Mouse (Mus musculus) skeletal muscle tissue, adult 2 months (tissue): Measurements from ENCODE around the gene Olfr718-ps1.
A peak's percentile ranks its signal among the peaks of the same experiment; 100 is the strongest.
"Not testable (repeated sequence)": the region's sequence is repeated elsewhere in the genome, so short reads cannot be mapped to it uniquely, and the experiment has no call there.

Experiments used
- DNase-seq: peaks from one replicate; pipeline ENCODE4 v3.0.0-alpha.2; 2012; ENCODE audit warnings: low read depth, low spot score

Gene Olfr718-ps1

DNA sequence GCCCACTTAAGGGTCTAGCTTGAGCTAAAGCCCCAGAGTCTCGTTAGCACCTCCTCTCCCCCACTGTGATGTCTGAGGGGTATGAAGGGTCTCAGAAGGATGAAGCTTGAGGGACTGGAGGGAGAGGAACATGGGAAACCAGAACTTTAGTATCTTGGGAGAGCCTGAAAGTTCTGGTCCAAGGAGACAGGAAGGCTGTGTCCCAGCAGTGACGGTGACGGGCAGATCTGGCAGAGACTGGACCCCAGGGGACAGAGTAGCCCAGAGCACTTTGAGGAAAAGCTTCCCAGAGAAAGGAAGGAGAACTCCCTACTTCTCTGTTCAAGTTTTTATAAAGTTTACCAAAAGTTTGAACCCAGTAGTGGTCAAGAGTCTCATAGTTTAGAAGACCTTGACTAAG lies at the start of gene Olfr718-ps1:
Gene Olfr718-ps1, minus strand, starts transcription at position 101 of the 400 bp plus-strand sequence.
- DNase-seq, result no peak

DNA sequence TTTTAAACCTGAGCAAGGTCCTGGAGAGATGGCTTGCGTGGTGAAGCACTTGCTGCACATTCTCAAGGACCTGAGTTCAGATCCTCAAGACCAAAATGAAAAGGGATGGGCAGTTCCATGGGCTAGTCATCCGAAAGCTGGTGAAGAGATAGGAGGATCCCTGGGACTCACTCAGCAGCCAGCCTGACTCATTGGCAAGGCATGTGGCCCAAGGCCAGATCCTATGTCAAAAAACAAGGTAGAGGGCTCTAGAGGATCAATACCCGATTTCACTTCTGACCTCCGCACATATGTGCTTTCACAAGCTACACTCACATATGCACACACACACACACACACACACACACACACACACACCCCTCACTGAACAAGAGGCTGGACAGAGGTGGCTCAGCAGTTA lies 49.1 kb upstream of the Olfr718-ps1 start:
- DNase-seq, result no peak

GRCm38 (mm10) chr5:143195166-143195565 lies 47.8 kb upstream of the Olfr718-ps1 start:
- DNase-seq, result no peak

DNA sequence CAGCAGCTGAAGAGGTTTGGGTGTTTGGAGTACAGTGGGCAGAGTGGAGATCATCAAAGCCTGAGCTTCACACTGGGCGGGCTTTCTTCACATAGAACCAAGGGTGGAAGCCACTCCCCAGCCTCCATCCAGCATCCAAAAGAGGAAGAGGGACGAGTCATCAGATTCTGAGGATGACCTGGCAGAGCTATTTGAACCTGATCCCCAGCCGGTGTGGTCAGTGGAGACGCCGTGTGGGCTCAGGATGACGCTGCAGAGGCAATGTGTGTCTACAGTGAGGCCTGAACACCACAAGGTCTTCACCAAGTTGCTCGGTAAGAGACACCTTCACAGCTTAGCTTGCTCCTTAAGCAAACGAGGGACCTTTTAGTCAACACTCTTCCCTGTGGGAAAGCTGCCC lies 47.4 kb upstream of the Olfr718-ps1 start:
- DNase-seq, result not testable (repeated sequence)

GRCm38 (mm10) chr5:143192806-143193205 lies 45.4 kb upstream of the Olfr718-ps1 start:
- DNase-seq, result no peak

DNA sequence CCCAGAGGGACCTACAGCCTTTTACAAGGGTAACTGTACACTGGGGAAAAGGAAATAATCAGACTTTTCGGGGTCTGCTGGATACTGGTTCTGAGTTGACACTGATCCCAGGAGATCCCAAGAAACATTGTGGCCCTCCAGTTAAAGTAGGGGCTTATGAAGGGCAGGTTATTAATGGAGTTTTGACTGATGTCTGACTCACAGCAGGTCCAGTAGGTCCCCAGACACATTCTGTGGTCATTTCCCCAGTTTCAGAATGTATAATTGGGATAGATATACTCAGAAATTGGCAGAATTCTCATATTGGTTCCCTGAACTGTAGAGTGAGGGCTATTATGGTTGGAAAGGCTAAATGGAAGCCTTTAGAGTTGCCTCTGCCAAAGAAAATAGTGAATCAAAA lies 40.6 kb upstream of the Olfr718-ps1 start:
- not testable (repeated sequence) for DNase-seq

- DNase-seq, result peak; percentile 94
Measured at GRCm38 (mm10) chr5:143180255-143181076, 33.1 kb upstream of the Olfr718-ps1 start, which contains the start of the genes Rbak and Spdye4b. TSS of gene Rbak (minus strand) at chr5:143180775. TSS of gene Spdye4b (plus strand) at chr5:143181017.

- DNase-seq, result no peak
Measured at GRCm38 (mm10) chr5:143179179-143179578, 31.8 kb upstream of the Olfr718-ps1 start.

GRCm38 (mm10) chr5:143177541-143178200 lies 30.3 kb upstream of the Olfr718-ps1 start:
- DNase-seq, result no peak

DNA sequence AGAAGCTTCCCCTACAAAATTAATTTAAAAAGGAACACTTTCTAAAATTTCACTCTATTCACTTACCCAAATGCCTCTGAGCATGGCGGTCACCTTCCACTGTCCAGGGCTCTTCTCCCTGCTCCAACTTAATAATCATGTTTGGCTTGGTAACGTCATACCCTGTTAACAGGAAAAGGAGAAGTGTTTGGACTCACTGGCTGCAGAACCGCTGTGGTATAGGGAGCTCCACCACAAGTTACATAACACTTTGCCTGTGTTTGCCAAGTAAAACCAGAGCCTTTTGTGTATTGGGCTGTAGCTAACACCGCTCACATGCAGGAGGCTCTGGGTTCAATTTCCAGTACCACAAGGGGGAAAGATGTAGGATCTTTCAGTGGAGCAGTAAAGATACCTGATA lies 28.6 kb upstream of the Olfr718-ps1 start:
- no peak for DNase-seq

DNA sequence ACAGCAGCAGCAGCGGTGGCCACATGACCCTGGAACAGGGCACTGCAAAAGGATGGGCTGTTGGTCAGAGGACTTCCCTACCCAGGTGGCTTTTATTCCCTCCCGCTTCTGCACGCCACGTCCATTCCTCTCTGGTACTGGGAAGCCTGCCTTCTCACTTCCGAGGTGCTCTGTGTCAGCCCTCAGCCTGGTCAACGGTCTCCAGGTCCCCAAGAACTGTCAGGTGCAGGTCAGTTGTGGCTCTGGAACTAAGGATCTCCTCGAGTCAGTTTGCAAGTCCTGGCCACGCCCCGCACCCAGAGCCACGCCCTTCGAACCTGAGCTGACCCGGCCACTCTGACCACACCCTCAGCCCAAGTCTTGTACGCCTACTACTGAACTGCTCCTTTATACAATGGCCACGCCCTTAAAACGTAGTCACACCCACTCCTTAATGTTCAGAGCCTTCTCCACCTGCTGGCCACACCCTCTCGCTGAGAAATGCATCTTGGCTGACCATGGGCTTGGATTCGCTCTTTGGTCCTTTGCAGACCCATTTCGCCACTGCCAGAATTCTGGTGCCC lies 18.2 kb upstream of the Olfr718-ps1 start:
- DNase-seq, result no peak

- DNase-seq, result no peak
Measured at GRCm38 (mm10) chr5:143155534-143155933, 8.2 kb upstream of the Olfr718-ps1 start.

DNA sequence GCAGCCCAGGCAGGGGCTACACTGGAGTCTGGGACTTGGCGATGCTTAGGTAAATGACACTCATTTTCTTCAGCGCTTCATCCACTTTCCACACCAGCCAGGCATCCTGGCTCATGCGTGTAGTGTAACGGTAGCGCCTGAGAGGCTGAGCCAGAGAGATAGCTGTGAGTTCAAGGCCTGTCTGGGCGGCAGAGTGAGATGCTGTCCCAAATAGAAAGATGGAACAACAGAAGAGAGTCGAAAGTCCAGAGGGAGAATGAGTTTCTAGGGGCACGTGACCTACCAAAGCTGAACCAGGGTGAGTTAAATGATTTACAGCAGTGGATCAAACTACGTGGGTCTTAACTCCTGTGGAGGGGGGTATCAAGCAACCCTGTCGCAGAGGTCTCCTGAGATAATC lies 6.4 kb upstream of the Olfr718-ps1 start:
- DNase-seq, result no peak

GRCm38 (mm10) chr5:143150044-143150443 lies 2.7 kb upstream of the Olfr718-ps1 start:
- DNase-seq, result no peak

GRCm38 (mm10) chr5:143149536-143149935 lies 2.2 kb upstream of the Olfr718-ps1 start:
- no peak for DNase-seq

GRCm38 (mm10) chr5:143148661-143149060 lies 1.3 kb upstream of the Olfr718-ps1 start:
- no peak for DNase-seq

- DNase-seq, result no peak
Measured at GRCm38 (mm10) chr5:143137580-143137979, 9.8 kb downstream of the Olfr718-ps1 start.

- no peak for DNase-seq
Measured at GRCm38 (mm10) chr5:143135042-143135441, 12.3 kb downstream of the Olfr718-ps1 start.

DNA sequence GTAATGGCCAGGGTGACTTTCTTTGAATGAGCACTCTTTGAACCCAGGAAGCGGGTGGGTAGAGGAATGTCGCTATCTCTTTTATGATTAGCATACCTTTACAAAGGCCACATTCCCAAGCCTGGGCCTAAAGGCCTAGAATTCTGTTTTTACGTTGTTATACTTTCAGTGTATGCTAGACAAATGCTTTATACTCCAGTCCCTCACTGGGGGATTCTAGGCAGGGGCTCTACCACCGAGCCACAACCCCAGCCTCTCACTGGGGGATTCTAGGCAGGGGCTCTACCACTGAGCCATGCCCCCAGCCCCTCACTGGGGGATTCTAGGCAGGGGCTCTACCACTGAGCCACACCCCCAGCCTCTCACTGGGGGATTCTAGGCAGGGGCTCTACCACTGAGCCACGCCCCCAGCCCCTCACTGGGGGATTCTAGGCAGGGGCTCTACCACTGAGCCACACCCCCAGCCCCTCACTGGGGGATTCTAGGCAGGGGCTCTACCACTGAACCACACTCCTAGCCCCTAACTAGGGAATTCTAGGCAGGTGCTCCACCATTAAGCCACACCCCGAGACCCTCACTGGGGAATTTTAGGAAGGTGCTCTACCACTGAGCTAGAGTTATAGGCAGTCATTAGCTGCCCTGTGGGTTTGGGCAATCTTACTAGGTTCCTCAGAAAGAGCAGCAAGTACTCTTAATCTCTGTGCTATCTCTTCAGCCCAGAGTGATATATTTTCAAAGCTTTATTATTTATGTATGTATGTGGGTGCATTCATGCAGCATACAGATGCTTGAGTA lies 13.0 kb downstream of the Olfr718-ps1 start:
- not testable (repeated sequence) for DNase-seq

DNA sequence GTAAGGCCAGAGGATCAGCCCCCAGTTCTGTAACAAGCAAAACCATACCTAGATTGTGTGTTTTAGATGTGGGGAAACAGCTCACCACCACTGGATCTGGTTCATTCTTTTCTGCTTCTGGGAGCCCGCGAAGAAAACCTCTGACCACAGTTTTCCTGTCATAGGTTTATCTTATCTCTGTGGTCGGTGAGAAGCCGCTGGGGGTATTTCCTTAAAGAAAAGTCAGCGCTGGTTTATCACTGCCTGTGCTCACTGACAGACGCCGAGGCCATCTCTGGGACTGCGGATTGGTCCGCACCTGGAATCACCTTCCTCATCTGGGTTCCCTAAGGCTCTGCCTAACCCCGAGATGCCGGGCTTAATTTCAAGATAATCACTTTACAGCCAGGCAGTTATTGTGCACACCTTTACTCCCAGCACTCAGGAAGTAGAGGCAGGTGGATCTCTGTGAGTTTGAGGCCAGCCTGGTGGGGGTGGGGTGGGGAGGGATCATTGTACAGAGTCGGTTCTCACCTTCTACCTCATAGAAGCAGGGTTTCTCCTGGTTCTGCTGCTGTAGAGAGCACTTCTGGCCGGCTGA lies 14.4 kb downstream of the Olfr718-ps1 start:
- no peak for DNase-seq

DNA sequence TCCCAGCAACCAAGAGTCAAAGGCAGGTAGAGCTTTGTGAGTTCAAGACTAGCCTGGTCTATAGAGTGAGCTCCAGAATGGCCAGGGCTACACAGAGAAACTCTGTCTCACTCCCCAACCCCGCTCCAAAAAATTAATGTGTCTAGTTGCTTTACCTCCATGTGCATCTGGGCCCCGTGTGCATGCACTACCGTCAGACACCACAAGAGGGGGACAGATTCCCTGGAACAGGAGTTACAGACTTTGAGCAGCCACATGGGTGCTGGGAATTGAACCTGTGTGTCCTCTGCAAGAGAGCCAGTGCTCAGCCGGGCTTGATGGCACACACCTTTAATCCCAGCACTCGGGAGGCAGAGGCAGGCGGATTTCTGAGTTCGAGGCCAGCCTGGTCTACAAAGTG lies 17.0 kb downstream of the Olfr718-ps1 start:
- DNase-seq, result no peak
